Mouse (Mus musculus): ENCODE measurements around the gene Myo18a.

Myo18a gene

GRCm38 (mm10) chr11:77837856-77838255 lies 74.8 kb downstream of the Myo18a start:
- no peak for DNase-seq

GRCm38 (mm10) chr11:77840523-77841245 lies 77.6 kb downstream of the Myo18a start:
- DNase-seq = no peak

GRCm38 (mm10) chr11:77843068-77843905 lies 80.2 kb downstream of the Myo18a start:
- no peak for DNase-seq

- DNase-seq = no peak
These were observed 80.8 kb downstream of the Myo18a start for GRCm38 (mm10) chr11:77843906-77844200.

- no peak for DNase-seq
These were observed 84.6 kb downstream of the Myo18a start for GRCm38 (mm10) chr11:77847599-77848128.

- no peak for DNase-seq
These were observed 85.1 kb downstream of the Myo18a start for GRCm38 (mm10) chr11:77848131-77848530.

GRCm38 (mm10) chr11:77849151-77849550 lies 86.1 kb downstream of the Myo18a start:
- DNase-seq = no peak

GRCm38 (mm10) chr11:77850401-77851244 lies 87.6 kb downstream of the Myo18a start:
- no peak for DNase-seq

GRCm38 (mm10) chr11:77851483-77852010 lies 88.5 kb downstream of the Myo18a start:
- DNase-seq = no peak

GRCm38 (mm10) chr11:77852195-77852594 lies 89.1 kb downstream of the Myo18a start:
- no peak for DNase-seq

GRCm38 (mm10) chr11:77852941-77853668 lies 90.1 kb downstream of the Myo18a start:
- no peak for DNase-seq

GRCm38 (mm10) chr11:77854641-77855040 lies 91.6 kb downstream of the Myo18a start:
- DNase-seq = no peak

GRCm38 (mm10) chr11:77855396-77855795 lies 92.3 kb downstream of the Myo18a start:
- no peak for DNase-seq

- DNase-seq = no peak
These were observed 94.0 kb downstream of the Myo18a start for GRCm38 (mm10) chr11:77857089-77857488.

GRCm38 (mm10) chr11:77858589-77858988 lies 95.5 kb downstream of the Myo18a start:
- no peak for DNase-seq

- DNase-seq = no peak
These were observed 97.9 kb downstream of the Myo18a start for GRCm38 (mm10) chr11:77860947-77861346.

- no peak for DNase-seq
These were observed 99.8 kb downstream of the Myo18a start for GRCm38 (mm10) chr11:77862887-77863286.

GRCm38 (mm10) chr11:77864771-77865170 lies 101.7 kb downstream of the Myo18a start:
- no peak for DNase-seq

GRCm38 (mm10) chr11:77867419-77868083 lies 104.5 kb downstream of the Myo18a start:
- DNase-seq = no peak

- no peak for DNase-seq
These were observed 108.4 kb downstream of the Myo18a start for GRCm38 (mm10) chr11:77871436-77871835.

GRCm38 (mm10) chr11:77872236-77872635 lies 109.2 kb downstream of the Myo18a start:
- DNase-seq = no peak
